Mouse (Mus musculus): ENCODE results near the gene Fam168a. TPM values are rescaled to one million over a fixed set of nuclear protein-coding genes. Genes with fewer than 3 reads are reported as not detected.

The Fam168a gene
- total and polyA plus RNA-seq, 3 experiments, result 3.1 to 19.2 TPM; not detected in 1

- Histone ChIP-seq H3K27me3 (ENCODE audit: control insufficient read depth in 1 of 2, insufficient read depth in 2 of 2, low read length in 2 of 2) (peaks cover 0 to 1% of the 10 kb centered on the region in 2 experiments; a peak in 2 of 4 replicates), H3K4me3 (ENCODE audit: control insufficient read depth in 1 of 2, insufficient read depth in 1 of 2, low read depth in 2 of 2, low read length in 2 of 2) (no peak overlapping the region), H3K79me2 (ENCODE audit: control insufficient read depth, insufficient read depth, low read length, poor library complexity) (no peaks in the 10 kb centered on the region), H3K36me3 (ENCODE audit: control insufficient read depth in 1 of 2, insufficient read depth in 2 of 2, low read length in 2 of 2) (peaks cover 0 to 7% of the 10 kb centered on the region in 2 experiments; a peak in 2 of 4 replicates), H3K9ac (ENCODE audit: control insufficient read depth, low read depth, low read length, poor library complexity, severe bottlenecking) (no peak overlapping the region), H3K4me1 (ENCODE audit: control insufficient read depth in 1 of 2, insufficient read depth in 2 of 2, low read length in 2 of 2) (peaks cover 0 to 17% of the 10 kb centered on the region in 2 experiments; a peak in 2 of 4 replicates), H3K9me3 (replicated peaks; ENCODE audit: insufficient read depth, low read length) (no peaks in the 10 kb centered on the region), H3K27ac (ENCODE audit: control insufficient read depth, low read depth, low read length) (no peak overlapping the region)
- DNase-seq (ENCODE audit: low read depth, low spot score), result peak; percentile 58
- TF ChIP-seq MYB (IDR thresholded peaks at IDR 0.05; ENCODE audit: low read depth, low read length) (no peak), TAL1 (IDR thresholded peaks at IDR 0.05; ENCODE audit: low read length) (peak; percentile 63)
Observed at GRCm38 (mm10) chr7:100678948-100679880, 27.2 kb upstream of the Fam168a start.

- no peak overlapping the region for H3K27ac ChIP-seq (ENCODE audit: control insufficient read depth, low read depth, low read length)
- H3K9me3 ChIP-seq (replicated peaks; ENCODE audit: insufficient read depth, low read length), result no peaks in the 10 kb centered on the region
- no peak overlapping the region for H3K4me3 ChIP-seq (ENCODE audit: control insufficient read depth in 1 of 2, insufficient read depth in 1 of 2, low read depth in 2 of 2, low read length in 2 of 2)
- no peaks in the 10 kb centered on the region for H3K79me2 ChIP-seq (ENCODE audit: control insufficient read depth, insufficient read depth, low read length, poor library complexity)
- DNase-seq (ENCODE audit: low read depth, low spot score), result peak; percentile 83
- H3K4me1 ChIP-seq (ENCODE audit: control insufficient read depth in 1 of 2, insufficient read depth in 2 of 2, low read length in 2 of 2), result peaks cover 0 to 22% of the 10 kb centered on the region in 2 experiments; a peak in 2 of 4 replicates
- no peaks in the 10 kb centered on the region; a peak in 1 of 4 replicates for H3K27me3 ChIP-seq (ENCODE audit: control insufficient read depth in 1 of 2, insufficient read depth in 2 of 2, low read length in 2 of 2)
- H3K9ac ChIP-seq (ENCODE audit: control insufficient read depth, low read depth, low read length, poor library complexity, severe bottlenecking), result no peak overlapping the region
- peaks cover 0 to 15% of the 10 kb centered on the region in 2 experiments; a peak in 2 of 4 replicates for H3K36me3 ChIP-seq (ENCODE audit: control insufficient read depth in 1 of 2, insufficient read depth in 2 of 2, low read length in 2 of 2)
- no peak for TF ChIP-seq GATA1 (IDR thresholded peaks at IDR 0.05; ENCODE audit: low read depth, low read length)
- no peak for TF ChIP-seq POLR2A (IDR thresholded peaks at IDR 0.05; ENCODE audit: control insufficient read depth in 1 of 2, insufficient read depth in 1 of 2, low read depth in 1 of 2, low read length in 2 of 2, poor library complexity in 1 of 2)
- TF ChIP-seq TAL1 (IDR thresholded peaks at IDR 0.05; ENCODE audit: low read length), result no peak
- no peak for TF ChIP-seq ELF1 (IDR thresholded peaks at IDR 0.05; ENCODE audit: low read depth, low read length)
- TF ChIP-seq MAZ (IDR thresholded peaks at IDR 0.05; ENCODE audit: low read depth, low read length), result no peak
- no peak for TF ChIP-seq MYB (IDR thresholded peaks at IDR 0.05; ENCODE audit: low read depth, low read length)
- TF ChIP-seq POLR2AphosphoS5 (IDR thresholded peaks at IDR 0.05; ENCODE audit: borderline replicate concordance, low read depth, low read length), result no peak
- TF ChIP-seq KAT2A (conservative IDR thresholded peaks at IDR 0.05; ENCODE audit: low read depth, low read length), result no peak
- TF ChIP-seq CHD2 (IDR thresholded peaks at IDR 0.05; ENCODE audit: low read length), result no peak
- TF ChIP-seq CTCF (IDR thresholded peaks at IDR 0.05 in 2 of 3, conservative IDR thresholded peaks at IDR 0.05 in 1 of 3; ENCODE audit: control insufficient read depth in 1 of 3, insufficient read depth in 1 of 3, low read depth in 2 of 3, low read length in 3 of 3, poor library complexity in 1 of 3, severe bottlenecking in 1 of 3), result no peak
- TF ChIP-seq NRF1 (IDR thresholded peaks at IDR 0.05; ENCODE audit: insufficient read depth, low read depth, low read length, poor library complexity, severe bottlenecking), result no peak
- no peak for TF ChIP-seq GABPA (IDR thresholded peaks at IDR 0.05; ENCODE audit: low read depth, low read length)
- TF ChIP-seq UBTF (IDR thresholded peaks at IDR 0.05; ENCODE audit: borderline replicate concordance, insufficient read depth, low read depth, low read length), result no peak
- no peak for TF ChIP-seq ETS1 (IDR thresholded peaks at IDR 0.05; ENCODE audit: low read depth, low read length)
- TF ChIP-seq MAX (IDR thresholded peaks at IDR 0.05; ENCODE audit: low read length), result peak; percentile 90
- no peak for TF ChIP-seq TCF12 (IDR thresholded peaks at IDR 0.05; ENCODE audit: low read depth, low read length)
- TF ChIP-seq ZC3H11A (IDR thresholded peaks at IDR 0.05; ENCODE audit: low read depth, low read length), result no peak
- no peak for TF ChIP-seq CHD1 (IDR thresholded peaks at IDR 0.05; ENCODE audit: low read depth, low read length)
- TF ChIP-seq NELFE (IDR thresholded peaks at IDR 0.05; ENCODE audit: low read depth, low read length), result no peak
- no peak for TF ChIP-seq USF2 (IDR thresholded peaks at IDR 0.05; ENCODE audit: borderline replicate concordance in 1 of 2, insufficient read depth in 1 of 2, low read depth in 1 of 2, low read length in 2 of 2)
- 0 out of 2 replicates have a peak, but pooled peaks have one; percentile 24 for TF ChIP-seq MXI1 (IDR thresholded peaks at IDR 0.05; ENCODE audit: low read depth, low read length)
- TF ChIP-seq MEF2A (IDR thresholded peaks at IDR 0.05; ENCODE audit: extremely low read depth, insufficient replicate concordance, low read depth, low read length, poor library complexity, severe bottlenecking), result no peak
- no peak for TF ChIP-seq SMC3 (IDR thresholded peaks at IDR 0.05; ENCODE audit: low read depth, low read length)
- no peak for TF ChIP-seq HCFC1 (IDR thresholded peaks at IDR 0.05; ENCODE audit: low read depth, low read length)
- TF ChIP-seq ZNF384 (IDR thresholded peaks at IDR 0.05; ENCODE audit: low read depth, low read length), result no peak
- no peak for TF ChIP-seq POLR2AphosphoS2 (IDR thresholded peaks at IDR 0.05; ENCODE audit: low read length)
- no peak for TF ChIP-seq E2F4 (IDR thresholded peaks at IDR 0.05; ENCODE audit: borderline replicate concordance, low read depth, low read length)
- peak; percentile 67 for TF ChIP-seq MYC (IDR thresholded peaks at IDR 0.05; ENCODE audit: low read depth, low read length)
- TF ChIP-seq BHLHE40 (IDR thresholded peaks at IDR 0.05; ENCODE audit: borderline replicate concordance, low read depth, low read length), result no peak
Observed at GRCm38 (mm10) chr7:100681132-100681531, 25.3 kb upstream of the Fam168a start.
